Mouse (Mus musculus) stomach, postnatal 0 days (tissue): Measurements from ENCODE around the gene Rufy1.

ENCODE experiments used
- CTCF ChIP-seq: IDR thresholded peaks from 2 replicates; pipeline ENCODE4 v1.5.1; 2016; ENCODE audit warnings: antibody characterized with exemption, low read depth, mild to moderate bottlenecking, moderate library complexity
- EP300 ChIP-seq: optimal IDR thresholded peaks from 2 replicates; pipeline ENCODE3; 2016; ENCODE audit warnings: antibody characterized with exemption

GRCm38 (mm10) chr11:50369360-50369911 lies 61.5 kb downstream of the Rufy1 start:
- TF ChIP-seq CTCF = no peak
- TF ChIP-seq EP300 = no peak
